In the genomic region with DNA sequence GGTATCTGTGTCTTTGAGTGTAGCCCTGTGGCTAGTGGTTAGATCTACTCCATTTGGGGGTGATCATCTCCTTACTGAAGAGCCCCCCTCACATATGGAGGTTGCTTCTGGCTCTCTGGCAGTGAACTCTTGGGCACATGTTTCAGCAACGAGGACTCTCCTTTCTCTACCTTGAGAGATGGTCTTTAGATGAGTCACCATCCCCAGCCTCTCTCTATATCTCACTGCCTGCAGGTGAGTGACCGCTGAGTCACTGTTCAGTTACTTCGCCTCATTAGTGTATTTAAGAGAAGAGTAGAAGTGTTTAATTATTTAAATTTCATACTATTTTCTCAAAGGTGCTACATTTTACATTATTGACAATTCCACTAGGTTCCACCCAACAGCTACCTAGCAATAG, we compare ENCODE assay signal across 23 mouse cellular contexts. TPM values are rescaled to one million over a fixed set of nuclear protein-coding genes. Genes with fewer than 3 reads are reported as not detected.
"Had no signal": no experiment of that assay in that cellular context is flagged by ENCODE, and none has a peak within 500 bp of the region (broad histone marks: within the 10 kb centered on the region; RNA-seq: fewer than 3 reads in every experiment).

No protein-coding gene starts in this region.

- DNase-seq: kidney, adult 11 months; kidney, adult 8-10 months; kidney, postnatal 14 days; kidney, postnatal 4 days; left cerebral cortex, postnatal 4 days; liver, embryonic 13.5 days; lung, adult 18-20 months; lung, postnatal 14 days; lung, postnatal 4 days; retina, postnatal 1 day; right cerebral cortex, postnatal 25 days; thymus, adult 2 months; thymus, postnatal 14 days; thymus, postnatal 4 days had no signal

- H3K9me3 ChIP-seq: limb, embryonic 12.5 days; limb, embryonic 15.5 days; liver, embryonic 13.5 days; lung, embryonic 15.5 days; midbrain, embryonic 10.5 days; midbrain, embryonic 13.5 days; neural tube, embryonic 13.5 days had no signal

- H3K4me2 ChIP-seq: limb, embryonic 12.5 days; limb, embryonic 15.5 days; lung, embryonic 15.5 days; midbrain, embryonic 13.5 days; neural tube, embryonic 13.5 days had no signal

- H3K27me3 ChIP-seq: limb, embryonic 12.5 days; limb, embryonic 15.5 days; liver, embryonic 13.5 days; lung, embryonic 15.5 days; midbrain, embryonic 13.5 days; neural tube, embryonic 13.5 days had no signal

- H3K9ac ChIP-seq: limb, embryonic 12.5 days; limb, embryonic 15.5 days; liver, embryonic 13.5 days; lung, embryonic 15.5 days; midbrain, embryonic 13.5 days; neural tube, embryonic 13.5 days had no signal

- H3K27ac ChIP-seq: limb, embryonic 12.5 days; limb, embryonic 15.5 days; liver, embryonic 13.5 days; lung, embryonic 15.5 days; midbrain, embryonic 10.5 days; midbrain, embryonic 13.5 days; neural tube, embryonic 13.5 days; stomach, postnatal 0 days had no signal

- H3K4me3 ChIP-seq: limb, embryonic 12.5 days; limb, embryonic 15.5 days; liver, embryonic 13.5 days; lung, embryonic 15.5 days; midbrain, embryonic 10.5 days; midbrain, embryonic 13.5 days; myocyte; neural tube, embryonic 13.5 days had no signal

- H3K36me3 ChIP-seq: limb, embryonic 12.5 days; limb, embryonic 15.5 days; lung, embryonic 15.5 days; midbrain, embryonic 10.5 days; midbrain, embryonic 13.5 days; neural tube, embryonic 13.5 days had no signal

- ATAC-seq: midbrain, embryonic 13.5 days; midbrain, embryonic 16.5 days had no signal

RNA-seq across cellular contexts. Expression of a gene that starts 13.5 kb away (rescaled TPM):
- polyA plus RNA-seq: liver, embryonic 13.5 days; midbrain, embryonic 10.5 days; midbrain, embryonic 13.5 days; neural tube, embryonic 13.5 days had no signal

RNA-seq across cellular contexts. Expression of a gene that starts 15.1 kb away (rescaled TPM):
- polyA plus RNA-seq: midbrain, embryonic 10.5 days; midbrain, embryonic 13.5 days; neural tube, embryonic 13.5 days had no signal
